Mouse (Mus musculus) embryo, embryonic 10.5 days (tissue): ENCODE measurements around the gene Card11.

ENCODE experiments used
- DNase-seq: peaks from one replicate; pipeline ENCODE4 v3.0.0-alpha.2; 2015; ENCODE audit warnings: low spot score

The Card11 gene

GRCm38 (mm10) chr5:140852435-140852996, 147.9 kb downstream of the Card11 start:
- no peak for DNase-seq

- peak; percentile 82 for DNase-seq
Measured at GRCm38 (mm10) chr5:140847300-140847729, 153.1 kb downstream of the Card11 start.

- no peak for DNase-seq
Measured at GRCm38 (mm10) chr5:140841942-140842341, 158.4 kb downstream of the Card11 start.

GRCm38 (mm10) chr5:140831064-140831431, 169.3 kb downstream of the Card11 start:
- DNase-seq, result no peak

- DNase-seq, result peak; percentile 100
Measured at GRCm38 (mm10) chr5:140830314-140831063, 169.9 kb downstream of the Card11 start, which contains the start of gene Gna12. Gene Gna12, minus strand, starts transcription at chr5:140830431.

GRCm38 (mm10) chr5:140829911-140830294, 170.5 kb downstream of the Card11 start:
- no peak for DNase-seq

- peak; percentile 47 for DNase-seq
Measured at GRCm38 (mm10) chr5:140829081-140829910, 171.1 kb downstream of the Card11 start.

GRCm38 (mm10) chr5:140828363-140828762, 172.0 kb downstream of the Card11 start:
- no peak for DNase-seq

- DNase-seq, result no peak
Measured at GRCm38 (mm10) chr5:140827896-140828295, 172.5 kb downstream of the Card11 start.

GRCm38 (mm10) chr5:140827413-140827812, 173.0 kb downstream of the Card11 start:
- no peak for DNase-seq

GRCm38 (mm10) chr5:140826796-140827195, 173.6 kb downstream of the Card11 start:
- DNase-seq, result no peak

GRCm38 (mm10) chr5:140826118-140826517, 174.3 kb downstream of the Card11 start:
- no peak for DNase-seq

- no peak for DNase-seq
Measured at GRCm38 (mm10) chr5:140824126-140824525, 176.3 kb downstream of the Card11 start.

GRCm38 (mm10) chr5:140823386-140823785, 177.0 kb downstream of the Card11 start:
- no peak for DNase-seq
